Mouse (Mus musculus) cerebellum, adult (tissue): ENCODE results near the gene Hist1h2ai.
"Not testable (repeated sequence)": the region's sequence is repeated elsewhere in the genome, so short reads cannot be mapped to it uniquely, and the experiment has no call there.

Experiments
- ATAC-seq: cut with Nextera tagmentation; 2 replicates; pipeline ENCODE4 v1.9.2; 2017; ENCODE audit warnings: mild to moderate bottlenecking, moderate library complexity, mixed read lengths; ENCODE audit not compliant: insufficient number of reproducible peaks, low FRiP score, low TSS enrichment

Hist1h2ai gene

DNA sequence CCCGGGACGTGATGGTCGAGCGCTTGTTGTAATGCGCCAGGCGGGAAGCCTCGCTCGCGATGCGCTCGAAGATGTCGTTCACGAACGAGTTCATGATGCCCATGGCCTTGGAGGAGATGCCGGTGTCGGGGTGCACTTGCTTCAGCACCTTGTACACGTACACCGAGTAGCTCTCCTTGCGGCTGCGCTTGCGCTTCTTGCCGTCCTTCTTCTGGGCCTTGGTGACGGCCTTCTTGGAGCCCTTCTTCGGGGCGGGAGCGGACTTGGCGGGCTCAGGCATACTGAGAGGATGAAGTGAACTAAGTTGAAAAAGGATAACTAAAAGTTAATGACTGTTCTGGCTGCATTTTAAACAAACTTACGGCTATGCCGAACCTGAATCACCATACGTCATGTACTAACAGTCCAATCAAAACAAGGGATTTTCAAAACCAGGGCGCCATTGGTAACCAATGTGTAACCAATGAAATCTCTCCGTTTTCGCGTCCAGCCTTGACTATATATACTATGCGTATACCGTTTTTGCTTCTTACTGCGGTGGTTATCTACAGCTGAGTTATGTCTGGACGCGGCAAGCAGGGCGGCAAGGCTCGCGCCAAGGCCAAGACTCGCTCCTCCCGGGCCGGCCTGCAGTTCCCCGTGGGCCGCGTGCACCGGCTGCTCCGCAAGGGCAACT is at the start of gene Hist1h2ai, which contains the start of gene Hist1h2bl:
Gene Hist1h2ai, plus strand, starts transcription at position 559 of the 676 bp plus-strand sequence.
Gene Hist1h2bl, minus strand, starts transcription at position 280 of the 676 bp plus-strand sequence.
- ATAC-seq, result peak; percentile 96

DNA sequence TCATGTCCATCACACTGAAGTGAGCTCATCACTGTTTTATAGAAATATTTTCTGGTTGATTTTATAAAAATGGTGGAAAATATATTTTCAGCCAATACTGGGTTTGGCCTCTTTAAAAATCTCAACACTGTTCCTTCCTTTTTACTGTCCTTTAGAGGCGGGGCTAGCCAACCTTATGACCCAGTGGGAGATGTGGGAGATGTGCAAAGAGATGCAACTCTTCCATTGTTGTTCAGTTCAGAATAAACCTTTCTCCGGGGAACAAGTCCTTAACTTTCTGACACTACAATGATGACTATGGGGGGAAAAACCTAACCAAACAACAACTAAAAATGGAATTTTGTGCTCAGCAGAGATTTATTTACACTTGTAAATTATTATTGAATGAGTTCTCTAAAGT is 38.9 kb upstream of the Hist1h2ai start, which contains the start of gene Olfr1360:
Gene Olfr1360, minus strand, starts transcription at position 101 of the 400 bp plus-strand sequence.
- ATAC-seq, result no peak

DNA sequence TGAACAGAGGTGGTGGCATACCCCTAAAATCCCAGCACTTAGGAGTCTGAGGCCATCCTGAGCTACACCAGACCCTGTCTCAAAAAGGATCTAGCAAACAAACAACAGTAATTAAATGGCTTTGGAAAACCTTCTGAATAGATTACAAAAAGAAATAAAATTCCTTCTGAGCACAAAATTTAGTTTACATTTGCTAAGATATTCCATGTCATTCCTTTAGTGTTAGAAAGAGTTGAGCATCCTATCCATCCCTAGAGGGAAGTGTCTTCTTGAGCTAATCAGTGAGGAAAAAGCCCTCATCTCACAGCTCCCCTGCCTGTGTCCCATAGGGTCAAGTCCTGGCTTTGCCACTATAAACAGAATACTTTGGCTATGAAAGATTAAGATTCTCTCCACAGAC is 18.4 kb upstream of the Hist1h2ai start, which contains the start of gene Olfr1359:
Gene Olfr1359, plus strand, starts transcription at position 301 of the 400 bp plus-strand sequence.
- no peak for ATAC-seq

DNA sequence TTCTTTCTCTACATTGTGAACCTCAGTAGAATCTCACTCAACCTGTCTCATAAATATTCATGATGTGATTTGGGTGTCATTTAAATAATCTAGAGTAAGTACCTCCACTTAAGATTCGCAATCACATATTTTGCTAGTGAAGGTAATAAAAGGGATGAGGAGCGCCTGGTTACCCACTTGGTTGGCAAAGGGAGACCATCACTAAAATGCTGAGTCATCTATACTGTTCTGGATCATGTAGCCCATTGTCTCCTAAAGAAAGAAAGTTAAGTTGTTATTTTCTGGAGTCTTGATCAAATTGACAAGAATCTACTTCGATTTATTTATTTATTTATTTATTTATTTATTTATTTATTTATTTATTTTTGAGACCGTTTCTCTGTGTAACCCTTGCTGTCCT is 9.6 kb upstream of the Hist1h2ai start:
- ATAC-seq, result no peak

DNA sequence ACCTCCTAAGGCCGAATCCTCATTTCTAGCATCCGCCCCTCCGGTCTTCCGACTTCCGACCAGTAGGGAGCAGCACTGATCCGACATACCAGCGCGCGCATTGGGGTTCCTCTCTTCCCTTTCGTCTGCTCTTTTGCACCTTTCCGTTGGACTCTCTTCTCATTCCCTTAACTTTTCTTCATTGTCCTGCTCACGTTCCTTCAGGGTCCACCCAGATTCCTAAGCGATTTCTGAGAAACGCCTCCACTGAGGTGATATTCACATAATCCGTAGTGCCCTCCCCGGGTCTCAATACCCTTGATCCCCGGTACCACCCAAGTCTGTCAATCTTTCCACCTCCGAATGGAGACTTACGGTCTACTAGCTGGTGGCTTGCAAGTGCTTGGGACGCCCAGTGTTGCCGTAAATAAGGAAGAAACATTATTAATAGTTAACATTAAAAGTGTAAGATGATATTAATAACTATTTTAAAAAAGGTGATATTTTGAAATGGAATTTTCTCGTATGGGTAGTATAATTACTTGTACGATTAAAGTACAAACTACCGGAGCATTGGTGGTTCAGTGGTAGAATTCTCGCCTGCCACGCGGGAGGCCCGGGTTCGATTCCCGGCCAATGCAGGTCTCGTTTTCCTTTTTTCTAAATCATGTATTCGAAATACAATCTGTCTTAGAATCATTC is 6.1 kb upstream of the Hist1h2ai start:
- peak; percentile 83 for ATAC-seq

DNA sequence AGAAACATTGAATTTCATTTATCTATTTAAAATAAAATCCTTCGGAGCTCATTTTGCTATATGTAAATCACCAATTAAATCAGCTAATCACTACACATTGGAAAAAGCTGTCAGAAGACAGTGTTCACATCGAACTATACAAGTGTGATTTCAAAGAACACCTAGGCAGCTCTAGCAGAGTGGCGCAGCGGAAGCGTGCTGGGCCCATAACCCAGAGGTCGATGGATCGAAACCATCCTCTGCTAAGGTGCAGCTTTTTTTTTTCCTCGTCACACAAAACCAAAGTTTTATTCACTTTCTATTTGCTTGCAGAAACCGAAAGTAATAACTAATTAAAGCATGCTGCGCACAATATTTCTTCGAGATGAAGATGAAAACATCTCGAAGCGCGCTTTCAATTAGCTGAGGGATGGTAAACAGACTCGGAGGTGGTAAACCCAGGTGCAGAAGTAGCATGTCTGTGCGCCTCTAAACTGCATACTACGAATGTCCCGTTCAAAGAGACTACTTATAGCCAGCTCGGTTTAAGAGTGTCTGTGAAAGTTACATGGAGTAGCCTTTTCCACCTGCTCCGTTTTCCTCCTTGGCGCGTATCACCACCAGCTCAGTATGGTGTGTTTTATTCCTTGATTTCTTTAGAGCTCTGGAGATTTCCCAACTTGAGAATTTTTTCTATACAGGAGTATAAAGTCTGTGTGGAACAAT is 5.2 kb upstream of the Hist1h2ai start:
- ATAC-seq, result peak; percentile 38; the same call in 1 of the 2 replicates

DNA sequence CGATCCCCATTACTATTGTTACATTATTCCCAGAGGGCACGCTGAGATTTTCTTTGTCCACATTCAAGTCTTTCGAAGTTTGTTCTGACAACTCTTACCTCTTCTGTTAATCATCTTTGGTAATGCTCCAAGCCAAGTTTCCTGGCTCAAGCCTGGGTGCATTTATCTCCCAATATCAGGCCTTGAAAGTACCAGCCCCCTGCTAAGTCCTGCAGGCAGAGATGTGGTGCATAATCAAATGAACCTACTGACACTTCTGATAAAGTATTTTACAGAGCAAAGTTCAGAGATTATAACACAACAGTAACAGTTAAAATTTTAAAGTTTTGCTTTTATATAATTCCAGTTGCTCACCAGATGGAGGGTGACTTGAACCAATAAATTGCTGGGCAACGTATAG is 4.5 kb upstream of the Hist1h2ai start:
- no peak for ATAC-seq

DNA sequence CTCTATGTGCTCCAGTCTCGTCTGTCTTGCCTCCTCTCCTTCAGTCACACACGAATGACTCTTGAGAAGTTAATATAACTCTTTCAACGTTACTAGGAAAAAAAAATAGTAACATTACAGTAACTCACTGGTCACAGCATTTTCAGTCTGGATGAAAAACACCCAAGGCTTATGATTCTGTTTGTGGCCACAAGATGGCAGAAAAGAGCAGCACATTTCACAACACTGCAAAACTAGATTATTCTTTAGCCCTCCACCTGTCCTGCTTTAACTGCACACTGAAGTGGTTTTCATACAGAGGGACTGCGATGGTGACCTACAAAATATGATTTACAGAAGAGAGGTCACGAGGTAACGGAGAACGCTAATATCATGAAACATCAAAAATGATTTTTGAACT is 1.5 kb upstream of the Hist1h2ai start:
- ATAC-seq, result no peak; the same call in 1 of the 2 replicates

DNA sequence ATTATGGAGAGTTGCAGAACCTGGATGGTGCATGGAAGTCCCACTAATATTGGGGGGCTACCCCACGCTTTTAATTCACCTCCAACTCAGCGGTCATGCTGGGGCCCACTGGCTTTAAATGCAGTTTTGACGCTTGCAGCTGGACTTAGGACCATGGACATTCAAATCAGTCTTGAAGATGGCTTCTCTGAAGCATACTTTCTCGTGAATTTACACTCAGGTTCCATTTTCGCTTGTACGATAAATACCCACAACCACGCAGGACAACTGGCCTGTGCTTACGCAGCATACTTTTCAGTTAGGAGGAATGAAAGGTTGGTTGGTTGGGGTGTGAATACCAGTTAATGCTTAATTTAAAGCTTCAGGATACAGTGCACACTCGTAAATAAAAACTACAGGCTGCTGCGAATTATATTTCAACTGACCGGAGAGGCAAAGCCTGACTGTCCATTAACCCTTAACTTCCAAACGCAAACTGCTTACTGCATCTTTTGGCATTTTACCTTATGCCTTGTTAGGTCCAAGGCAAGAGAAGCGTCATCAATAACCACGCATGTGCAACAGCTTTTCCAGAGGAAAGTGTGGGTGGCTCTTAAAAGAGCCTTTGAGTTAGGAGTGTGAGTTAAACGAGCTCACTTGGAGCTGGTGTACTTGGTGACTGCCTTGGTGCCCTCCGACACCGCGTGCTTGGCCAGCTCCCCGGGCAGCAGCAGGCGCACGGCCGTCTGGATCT is 925 bp upstream of the Hist1h2ai start:
- no peak for ATAC-seq

DNA sequence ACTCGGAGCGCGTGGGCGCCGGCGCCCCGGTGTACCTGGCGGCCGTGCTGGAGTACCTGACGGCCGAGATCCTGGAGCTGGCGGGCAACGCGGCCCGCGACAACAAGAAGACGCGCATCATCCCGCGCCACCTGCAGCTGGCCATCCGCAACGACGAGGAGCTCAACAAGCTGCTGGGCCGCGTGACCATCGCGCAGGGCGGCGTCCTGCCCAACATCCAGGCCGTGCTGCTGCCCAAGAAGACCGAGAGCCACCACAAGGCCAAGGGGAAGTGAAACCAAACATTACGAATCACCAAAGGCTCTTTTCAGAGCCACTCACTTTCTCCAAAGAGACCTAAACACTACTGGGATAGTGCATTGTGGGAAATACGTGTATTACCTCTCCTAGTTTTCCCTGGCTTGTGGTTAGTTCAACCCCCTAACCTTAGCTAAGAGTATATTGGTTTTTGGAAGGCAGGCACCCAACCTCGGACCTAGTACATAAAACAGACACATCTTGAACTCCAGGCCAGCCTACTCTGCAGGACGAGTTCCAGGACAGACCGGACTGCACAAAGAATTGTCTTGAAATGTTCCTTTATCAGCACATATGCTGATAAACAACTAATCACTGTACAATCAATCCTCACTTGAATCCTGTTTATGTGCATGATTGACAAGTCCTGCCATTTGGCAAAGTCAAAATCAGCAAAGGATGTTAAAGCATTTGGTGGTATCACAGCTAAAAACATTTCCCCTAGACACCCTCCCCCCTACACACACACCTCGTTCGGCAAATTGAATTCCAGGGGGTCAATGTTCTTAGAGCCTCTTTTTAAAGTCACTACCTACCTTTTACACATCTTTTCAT is 544 bp downstream of the Hist1h2ai start:
- not testable (repeated sequence) for ATAC-seq

DNA sequence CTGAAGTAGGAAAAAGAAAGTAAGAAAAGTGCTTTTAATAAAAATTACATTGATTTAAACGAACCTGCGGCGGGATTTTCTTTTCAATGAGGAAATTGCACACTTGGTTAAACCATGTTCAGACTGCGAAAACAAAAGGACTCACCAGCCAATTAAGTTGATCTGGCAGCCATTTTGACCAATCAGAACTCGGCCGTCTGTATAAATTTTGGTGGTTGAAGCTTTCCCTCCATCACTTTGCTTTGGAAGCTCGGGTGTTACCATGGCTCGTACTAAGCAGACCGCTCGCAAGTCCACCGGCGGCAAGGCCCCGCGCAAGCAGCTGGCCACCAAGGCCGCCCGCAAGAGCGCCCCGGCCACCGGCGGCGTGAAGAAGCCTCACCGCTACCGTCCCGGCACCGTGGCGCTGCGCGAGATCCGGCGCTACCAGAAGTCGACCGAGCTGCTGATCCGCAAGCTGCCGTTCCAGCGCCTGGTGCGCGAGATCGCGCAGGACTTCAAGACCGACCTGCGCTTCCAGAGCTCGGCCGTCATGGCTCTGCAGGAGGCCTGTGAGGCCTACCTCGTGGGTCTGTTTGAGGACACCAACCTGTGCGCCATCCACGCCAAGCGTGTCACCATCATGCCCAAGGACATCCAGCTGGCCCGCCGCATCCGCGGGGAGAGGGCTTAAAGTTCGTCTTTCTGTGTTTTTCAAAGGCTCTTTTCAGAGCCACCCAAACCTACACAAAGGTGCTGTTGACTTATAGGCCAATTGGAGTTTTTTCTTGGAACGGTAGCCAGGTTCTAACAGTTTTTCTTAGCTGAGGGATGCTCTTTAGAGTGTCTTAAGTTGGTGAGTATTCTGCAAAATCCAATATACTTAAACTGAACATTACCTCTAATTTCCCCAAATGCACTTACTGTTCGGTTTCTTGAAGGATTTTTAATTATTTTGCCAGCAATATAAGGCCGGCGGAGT is 1.5 kb downstream of the Hist1h2ai start, which contains the start of gene Hist1h3h:
Gene Hist1h3h, plus strand, starts transcription at position 263 of the 961 bp plus-strand sequence.
- ATAC-seq, result peak; percentile 36; the same call in 1 of the 2 replicates

DNA sequence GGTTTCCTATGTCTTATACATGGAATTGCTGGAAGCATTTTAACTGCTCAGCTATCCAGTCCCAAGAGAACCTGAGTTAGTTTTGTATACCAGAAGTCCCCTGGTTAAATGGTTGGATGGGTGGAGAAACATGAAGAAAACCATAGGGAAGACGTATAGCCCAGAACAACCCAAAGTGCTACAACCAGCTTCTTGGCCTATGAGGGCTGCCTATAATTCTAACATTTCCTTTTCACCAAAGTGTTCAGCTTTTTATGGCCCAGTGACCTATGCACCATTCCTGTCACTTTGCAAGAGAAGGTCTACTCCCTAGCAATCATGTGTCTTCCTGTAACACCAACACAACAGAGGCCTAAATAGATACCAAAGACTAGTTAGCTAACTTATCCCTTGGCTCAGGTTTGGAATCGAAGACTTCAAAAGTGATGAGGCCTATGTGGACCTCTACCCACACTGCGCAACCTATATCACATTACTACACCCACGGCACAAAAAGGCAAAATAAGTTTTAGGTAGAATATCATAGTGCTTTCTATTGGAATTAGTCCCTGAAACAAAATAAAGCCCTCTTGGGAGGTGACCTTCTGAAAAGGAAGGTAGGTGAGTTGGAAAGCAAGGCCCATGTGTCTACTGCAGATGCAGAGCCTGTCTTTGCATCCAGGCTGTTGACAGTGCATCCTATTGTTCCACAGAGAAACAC is 2.3 kb downstream of the Hist1h2ai start:
- no peak for ATAC-seq

DNA sequence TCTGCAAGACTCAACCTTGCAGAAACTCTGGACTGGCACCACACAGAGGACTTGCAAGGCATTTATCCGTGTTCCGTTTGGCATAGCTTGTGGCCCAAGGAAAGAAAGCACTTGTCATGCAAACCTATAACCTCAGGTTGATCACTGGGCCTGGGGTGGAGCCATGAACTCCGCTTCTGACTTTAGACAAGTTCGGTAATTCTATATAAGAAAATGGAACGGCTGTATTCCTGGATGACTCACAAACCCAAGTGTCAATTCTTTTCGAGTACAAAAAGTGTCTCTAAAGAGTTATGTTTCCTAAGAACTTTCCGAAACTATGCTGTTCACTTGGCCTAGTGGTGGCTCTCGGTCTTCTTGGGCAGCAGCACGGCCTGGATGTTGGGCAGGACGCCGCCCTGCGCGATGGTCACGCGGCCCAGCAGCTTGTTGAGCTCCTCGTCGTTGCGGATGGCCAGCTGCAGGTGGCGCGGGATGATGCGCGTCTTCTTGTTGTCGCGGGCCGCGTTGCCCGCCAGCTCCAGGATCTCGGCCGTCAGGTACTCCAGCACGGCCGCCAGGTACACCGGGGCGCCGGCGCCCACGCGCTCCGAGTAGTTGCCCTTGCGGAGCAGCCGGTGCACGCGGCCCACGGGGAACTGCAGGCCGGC is 5.0 kb downstream of the Hist1h2ai start:
- not testable (repeated sequence) for ATAC-seq

DNA sequence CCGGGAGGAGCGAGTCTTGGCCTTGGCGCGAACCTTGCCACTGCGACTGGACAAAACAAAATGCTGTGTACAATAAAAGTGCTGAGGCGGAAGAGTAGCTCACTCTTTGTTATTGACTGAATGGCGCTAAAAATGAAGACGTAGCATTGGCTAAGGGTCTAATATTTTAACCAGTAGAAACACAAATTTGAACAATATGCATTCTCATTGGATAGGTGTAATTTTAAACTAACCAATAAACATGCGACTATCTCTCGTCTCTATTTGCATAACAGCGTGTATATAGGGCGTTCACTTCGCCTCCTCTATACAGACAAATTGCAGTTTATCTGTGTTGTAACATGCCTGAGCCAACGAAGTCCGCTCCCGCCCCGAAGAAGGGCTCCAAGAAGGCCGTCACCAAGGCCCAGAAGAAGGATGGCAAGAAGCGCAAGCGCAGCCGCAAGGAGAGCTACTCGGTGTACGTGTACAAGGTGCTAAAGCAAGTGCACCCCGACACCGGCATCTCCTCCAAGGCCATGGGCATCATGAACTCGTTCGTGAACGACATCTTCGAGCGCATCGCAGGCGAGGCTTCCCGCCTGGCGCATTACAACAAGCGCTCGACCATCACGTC is 5.6 kb downstream of the Hist1h2ai start, which contains the start of gene Hist1h2bm:
Gene Hist1h2bm, plus strand, starts transcription at position 288 of the 616 bp plus-strand sequence.
- ATAC-seq, result peak; percentile 100

DNA sequence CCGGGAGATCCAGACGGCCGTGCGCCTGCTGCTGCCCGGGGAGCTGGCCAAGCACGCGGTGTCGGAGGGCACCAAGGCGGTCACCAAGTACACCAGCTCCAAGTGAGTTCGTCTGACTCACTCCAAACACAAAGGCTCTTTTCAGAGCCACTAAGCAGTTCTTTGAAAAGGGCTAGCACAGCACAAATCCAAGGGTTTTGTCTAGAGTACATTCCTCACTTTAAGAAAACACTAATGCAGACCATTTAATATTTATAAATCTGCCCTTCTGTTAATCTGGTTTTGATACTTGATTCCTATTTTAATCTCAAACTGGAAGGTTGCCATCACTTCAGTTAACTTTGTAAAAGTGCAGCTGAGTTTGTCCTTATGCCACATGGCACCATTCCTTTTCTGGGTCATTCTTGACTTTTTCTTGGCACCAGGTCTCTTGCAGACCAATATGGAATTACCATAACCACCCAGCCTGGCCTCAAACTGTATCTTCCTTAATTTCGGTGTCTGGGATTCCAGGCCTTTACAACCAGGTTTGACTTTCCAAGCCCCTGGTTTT is 6.2 kb downstream of the Hist1h2ai start:
- ATAC-seq, result no peak
